Mouse (Mus musculus): ENCODE data around the gene Manbal. TPM values are rescaled to one million over a fixed set of nuclear protein-coding genes. Genes with fewer than 3 reads are reported as not detected.

Gene Manbal
- polyA plus RNA-seq, 1 experiment: 64.5 TPM

DNA sequence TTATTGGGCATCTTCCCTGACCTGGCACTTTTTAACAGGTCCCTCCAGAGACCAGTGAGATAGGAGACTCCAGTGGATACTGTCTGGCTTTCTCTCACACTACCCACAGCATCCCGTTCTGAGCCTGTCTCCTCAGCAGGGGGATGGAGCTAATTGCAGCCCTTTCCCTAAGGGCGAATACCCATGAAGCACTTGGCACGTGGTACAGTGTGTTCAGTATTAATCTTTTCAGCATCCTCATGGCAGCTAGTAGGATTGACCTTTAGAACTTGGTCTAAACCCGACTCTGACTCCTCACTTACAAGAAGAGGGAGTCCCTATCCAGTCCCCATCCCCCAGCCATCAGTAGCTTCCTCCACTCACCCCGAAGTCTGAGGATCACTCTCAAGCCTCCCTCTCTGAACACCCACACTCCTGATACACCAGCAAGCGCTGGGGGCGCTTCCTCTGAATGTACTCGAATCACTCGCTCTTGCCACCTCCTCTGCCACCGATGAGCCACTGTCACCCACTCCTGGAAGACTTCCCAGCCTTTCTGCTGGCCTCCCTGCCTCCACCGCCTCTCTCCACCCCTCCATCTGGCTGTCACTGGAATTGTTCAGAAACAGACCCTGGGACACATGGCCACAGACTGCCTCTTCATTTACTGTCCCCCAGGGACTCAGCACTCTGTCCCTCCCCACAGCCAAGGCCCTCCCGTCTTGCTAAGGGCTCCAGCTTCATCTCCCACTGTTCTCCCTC, 42.6 kb downstream of the Manbal start:
- Histone ChIP-seq H3K4me2 (ENCODE audit: low read depth) (no peak overlapping the region), H3ac (ENCODE audit: control insufficient read depth, insufficient read length) (no peak overlapping the region), H3K36me3 (ENCODE audit: control insufficient read depth, insufficient read depth) (no peaks in the 10 kb centered on the region), H3K27me3 (ENCODE audit: control insufficient read depth, insufficient read depth, insufficient read length) (no peaks in the 10 kb centered on the region), H3K79me2 (ENCODE audit: control insufficient read depth, insufficient read depth) (no peaks in the 10 kb centered on the region), H3K4me3 (no peak overlapping the region)
- TF ChIP-seq SRF (IDR thresholded peaks at IDR 0.05; ENCODE audit: control insufficient read depth, insufficient read length, low read depth): no peak
- no peak for TF ChIP-seq MYOG (IDR thresholded peaks at IDR 0.05; ENCODE audit: control insufficient read depth in 1 of 3, insufficient read depth in 1 of 3, insufficient read length in 2 of 3, low read depth in 2 of 3)
- TF ChIP-seq E2F4 (IDR thresholded peaks at IDR 0.05; ENCODE audit: insufficient read depth): no peak
- no peak for TF ChIP-seq REST (IDR thresholded peaks at IDR 0.05; ENCODE audit: insufficient read depth, insufficient read length)
- no peak for TF ChIP-seq MAX (IDR thresholded peaks at IDR 0.05; ENCODE audit: low read depth)
- no peak for TF ChIP-seq USF1 (IDR thresholded peaks at IDR 0.05; ENCODE audit: low read depth)
- no peak for TF ChIP-seq TCF3 (IDR thresholded peaks at IDR 0.05; ENCODE audit: insufficient read length, low read depth)
- TF ChIP-seq CEBPB (IDR thresholded peaks at IDR 0.05; ENCODE audit: insufficient read depth, poor library complexity, severe bottlenecking): no peak
- no peak for TF ChIP-seq TCF12 (IDR thresholded peaks at IDR 0.05; ENCODE audit: insufficient read depth, poor library complexity, severe bottlenecking)
- no peak for TF ChIP-seq POLR2AphosphoS2 (IDR thresholded peaks at IDR 0.05; ENCODE audit: insufficient read length, low read depth)
- TF ChIP-seq MYOD1 (IDR thresholded peaks at IDR 0.05; ENCODE audit: control insufficient read depth in 1 of 3, insufficient read length in 2 of 3, low read depth in 2 of 3): no peak
- no peak for TF ChIP-seq POLR2A (IDR thresholded peaks at IDR 0.05; ENCODE audit: insufficient read length, low read depth)

DNA sequence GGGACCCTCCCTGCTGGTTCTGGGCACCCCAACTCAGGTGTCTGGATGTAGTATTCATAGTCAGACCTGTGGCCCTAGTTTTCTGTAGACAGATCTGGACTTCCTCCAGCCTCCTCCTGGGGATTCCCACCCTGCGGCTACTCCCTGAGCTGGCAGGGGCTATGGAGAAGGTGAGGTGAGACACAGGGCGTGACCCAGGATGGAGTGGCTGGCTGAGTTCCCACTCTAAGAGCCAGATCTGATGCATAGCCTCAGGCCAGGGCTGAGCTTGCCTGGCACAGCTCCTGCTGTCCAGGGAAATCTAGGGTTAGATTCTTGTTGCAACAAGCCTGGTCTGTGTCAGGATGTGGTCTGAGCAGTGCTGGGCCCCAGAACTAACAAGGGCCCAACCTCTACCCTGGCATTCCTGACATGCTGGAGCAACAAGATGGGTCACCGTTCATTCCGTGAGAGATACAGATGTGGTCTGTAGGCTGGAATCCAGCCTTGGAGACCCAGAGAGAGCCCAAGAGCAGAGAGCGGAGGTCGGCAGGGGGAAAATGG, 43.8 kb downstream of the Manbal start:
- TF ChIP-seq USF1 (IDR thresholded peaks at IDR 0.05; ENCODE audit: low read depth) (no peak), MYOD1 (IDR thresholded peaks at IDR 0.05; ENCODE audit: control insufficient read depth in 1 of 3, insufficient read length in 2 of 3, low read depth in 2 of 3) (no peak), POLR2AphosphoS2 (IDR thresholded peaks at IDR 0.05; ENCODE audit: insufficient read length, low read depth) (no peak), CEBPB (IDR thresholded peaks at IDR 0.05; ENCODE audit: insufficient read depth, poor library complexity, severe bottlenecking) (no peak), TCF12 (IDR thresholded peaks at IDR 0.05; ENCODE audit: insufficient read depth, poor library complexity, severe bottlenecking) (no peak), MYOG (IDR thresholded peaks at IDR 0.05; ENCODE audit: control insufficient read depth in 1 of 3, insufficient read depth in 1 of 3, insufficient read length in 2 of 3, low read depth in 2 of 3) (no peak), REST (IDR thresholded peaks at IDR 0.05; ENCODE audit: insufficient read depth, insufficient read length) (no peak), E2F4 (IDR thresholded peaks at IDR 0.05; ENCODE audit: insufficient read depth) (no peak), POLR2A (IDR thresholded peaks at IDR 0.05; ENCODE audit: insufficient read length, low read depth) (no peak)
- no peak overlapping the region for H3K4me2 ChIP-seq (ENCODE audit: low read depth)
- no peaks in the 10 kb centered on the region for H3K36me3 ChIP-seq (ENCODE audit: control insufficient read depth, insufficient read depth)
- no peak overlapping the region for H3K4me3 ChIP-seq
- no peaks in the 10 kb centered on the region for H3K27me3 ChIP-seq (ENCODE audit: control insufficient read depth, insufficient read depth, insufficient read length)
- H3ac ChIP-seq (ENCODE audit: control insufficient read depth, insufficient read length): no peak overlapping the region
- H3K79me2 ChIP-seq (ENCODE audit: control insufficient read depth, insufficient read depth): no peaks in the 10 kb centered on the region

DNA sequence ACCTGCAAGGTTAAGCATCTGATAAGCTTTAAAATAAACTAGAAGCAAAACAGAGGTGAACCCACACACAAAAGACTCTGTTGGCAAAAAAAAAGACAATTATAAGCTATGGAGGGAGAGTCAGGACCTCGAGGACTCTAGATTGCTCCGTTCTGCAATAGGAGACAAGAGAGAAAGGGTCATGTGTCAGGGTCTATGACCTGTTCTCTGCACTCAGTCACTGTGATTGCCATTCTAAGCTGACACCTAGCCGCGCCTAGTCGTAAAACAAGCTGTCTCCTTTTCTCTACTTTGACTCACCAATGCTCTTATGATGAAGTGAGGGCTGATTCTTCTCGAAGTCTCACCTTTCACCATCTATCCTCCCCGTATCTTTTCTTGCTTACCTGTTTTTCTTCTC, 45.1 kb downstream of the Manbal start:
- Histone ChIP-seq H3K4me2 (ENCODE audit: low read depth) (no peak overlapping the region), H3K36me3 (ENCODE audit: control insufficient read depth, insufficient read depth) (no peaks in the 10 kb centered on the region), H3K27me3 (ENCODE audit: control insufficient read depth, insufficient read depth, insufficient read length) (no peaks in the 10 kb centered on the region), H3K4me3 (no peak overlapping the region), H3K79me2 (ENCODE audit: control insufficient read depth, insufficient read depth) (no peaks in the 10 kb centered on the region), H3ac (ENCODE audit: control insufficient read depth, insufficient read length) (no peak overlapping the region)
- TF ChIP-seq POLR2A (IDR thresholded peaks at IDR 0.05; ENCODE audit: insufficient read length, low read depth) (no peak), TCF3 (IDR thresholded peaks at IDR 0.05; ENCODE audit: insufficient read length, low read depth) (no peak), MAX (IDR thresholded peaks at IDR 0.05; ENCODE audit: low read depth) (no peak), MYOG (IDR thresholded peaks at IDR 0.05; ENCODE audit: control insufficient read depth in 1 of 3, insufficient read depth in 1 of 3, insufficient read length in 2 of 3, low read depth in 2 of 3) (no peak), TCF12 (IDR thresholded peaks at IDR 0.05; ENCODE audit: insufficient read depth, poor library complexity, severe bottlenecking) (no peak), USF1 (IDR thresholded peaks at IDR 0.05; ENCODE audit: low read depth) (no peak)

DNA sequence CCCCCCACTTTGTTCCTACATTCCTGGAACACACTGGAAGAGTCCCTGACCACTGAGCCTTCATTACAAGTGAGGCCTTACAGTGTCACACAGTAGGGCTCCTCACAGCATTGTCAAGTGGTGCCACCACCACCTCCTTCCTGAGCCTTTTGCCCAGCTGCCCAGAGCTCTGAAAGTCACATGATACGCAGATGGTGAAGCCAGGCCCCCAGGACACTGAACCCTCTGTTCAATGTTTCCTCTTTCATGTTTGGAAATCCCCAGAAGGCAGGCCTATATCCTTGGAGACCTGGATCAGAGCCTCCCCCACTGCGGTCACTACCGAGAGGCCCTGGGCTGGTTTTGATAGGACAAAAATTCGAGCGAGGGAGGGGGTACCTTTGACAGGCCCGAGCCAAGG, 49.8 kb downstream of the Manbal start:
- Histone ChIP-seq H3K27me3 (ENCODE audit: control insufficient read depth, insufficient read depth, insufficient read length) (no peaks in the 10 kb centered on the region), H3K4me3 (no peak overlapping the region), H3K4me2 (ENCODE audit: low read depth) (no peak overlapping the region), H3ac (ENCODE audit: control insufficient read depth, insufficient read length) (no peak overlapping the region), H3K36me3 (ENCODE audit: control insufficient read depth, insufficient read depth) (no peaks in the 10 kb centered on the region), H3K79me2 (ENCODE audit: control insufficient read depth, insufficient read depth) (no peaks in the 10 kb centered on the region)
- TF ChIP-seq E2F4 (IDR thresholded peaks at IDR 0.05; ENCODE audit: insufficient read depth) (no peak), SRF (IDR thresholded peaks at IDR 0.05; ENCODE audit: control insufficient read depth, insufficient read length, low read depth) (no peak), MAX (IDR thresholded peaks at IDR 0.05; ENCODE audit: low read depth) (no peak), MYOG (IDR thresholded peaks at IDR 0.05; ENCODE audit: control insufficient read depth in 1 of 3, insufficient read depth in 1 of 3, insufficient read length in 2 of 3, low read depth in 2 of 3) (no peak), POLR2AphosphoS2 (IDR thresholded peaks at IDR 0.05; ENCODE audit: insufficient read length, low read depth) (no peak), CEBPB (IDR thresholded peaks at IDR 0.05; ENCODE audit: insufficient read depth, poor library complexity, severe bottlenecking) (no peak), TCF12 (IDR thresholded peaks at IDR 0.05; ENCODE audit: insufficient read depth, poor library complexity, severe bottlenecking) (no peak), USF1 (IDR thresholded peaks at IDR 0.05; ENCODE audit: low read depth) (no peak), TCF3 (IDR thresholded peaks at IDR 0.05; ENCODE audit: insufficient read length, low read depth) (no peak)
